Mouse (Mus musculus): ENCODE measurements around the gene Vmn1r122.
"Not testable (repeated sequence)": the region's sequence is repeated elsewhere in the genome, so short reads cannot be mapped to it uniquely, and the experiment has no call there.

Gene Vmn1r122

GRCm38 (mm10) chr7:21134028-21134427 is at the start of gene Vmn1r122:
Vmn1r122 (minus strand) TSS chr7:21134128.
- DNase-seq (ENCODE audit: low read depth, low spot score): not testable (repeated sequence)

GRCm38 (mm10) chr7:21161885-21162284 is 28.0 kb upstream of the Vmn1r122 start, which contains the start of gene Vmn1r123:
Vmn1r123 (plus strand) TSS chr7:21162185.
- not testable (repeated sequence) for DNase-seq (ENCODE audit: low read depth, low spot score)

- DNase-seq (ENCODE audit: low read depth, low spot score): not testable (repeated sequence)
Observed at GRCm38 (mm10) chr7:21098413-21098812, 35.5 kb downstream of the Vmn1r122 start, which contains the start of gene Vmn1r121. Vmn1r121 (minus strand) TSS chr7:21098513.

Data from CD4-positive, CD25-positive, alpha-beta regulatory T cell, adult 2 months (primary cell).